Mouse (Mus musculus) limb, embryonic 11.5 days (tissue): Measurements from ENCODE around the gene Rab11fip3. TPM values are rescaled to one million over a fixed set of nuclear protein-coding genes. Genes with fewer than 3 reads are reported as not detected.
"Not testable (repeated sequence)": the region's sequence is repeated elsewhere in the genome, so short reads cannot be mapped to it uniquely, and the experiment has no call there.

Experiments
- ATAC-seq: fragments of 200-750 bp; cut with Nextera tagmentation; 2 replicates; pipeline ENCODE4 v1.8.0; 2017; ENCODE audit warnings: low read depth; ENCODE audit not compliant: insufficient number of reproducible peaks, low FRiP score, low TSS enrichment
- DNase-seq: peaks from one replicate; pipeline ENCODE4 v3.0.0-alpha.2; 2015; ENCODE audit warnings: low spot score
- H3K27ac ChIP-seq: fragments of 300-500 bp; sonication (generic); replicated peaks from 2 replicates; pipeline ENCODE4 v1.5.1; 2014; ENCODE audit warnings: low read depth, mild to moderate bottlenecking, low read length
- H3K27me3 ChIP-seq: fragments of 300-500 bp; sonication (generic); 2 replicates; pipeline ENCODE4 v1.6.1; 2014; ENCODE audit warnings: mild to moderate bottlenecking, low read length, mixed read lengths; ENCODE audit not compliant: control insufficient read depth, insufficient read depth
- H3K36me3 ChIP-seq: fragments of 300-500 bp; sonication (generic); 2 replicates; pipeline ENCODE4 v1.6.1; 2014; ENCODE audit warnings: mild to moderate bottlenecking, low read length, moderate library complexity, mixed read lengths; ENCODE audit not compliant: control insufficient read depth, insufficient read depth
- H3K4me1 ChIP-seq: fragments of 300-500 bp; sonication (generic); 2 replicates; pipeline ENCODE4 v1.6.1; 2014; ENCODE audit warnings: low read length, mixed read lengths; ENCODE audit not compliant: control insufficient read depth, insufficient read depth
- H3K4me2 ChIP-seq: fragments of 300-500 bp; sonication (generic); 2 replicates; pipeline ENCODE4 v1.6.1; 2014; ENCODE audit warnings: low read depth, mild to moderate bottlenecking, moderate library complexity; ENCODE audit not compliant: severe bottlenecking
- H3K4me3 ChIP-seq: fragments of 300-500 bp; sonication (generic); 2 replicates; pipeline ENCODE4 v1.5.1; 2014; ENCODE audit warnings: low read depth, low read length
- H3K9ac ChIP-seq: fragments of 300-500 bp; sonication (generic); 2 replicates; pipeline ENCODE4 v1.6.1; 2014; ENCODE audit warnings: mild to moderate bottlenecking, low read length
- H3K9me3 ChIP-seq: fragments of 300-500 bp; sonication (generic); 2 replicates; pipeline ENCODE4 v1.6.1; 2016; ENCODE audit warnings: low read length; ENCODE audit not compliant: control insufficient read depth
- WGBS: fragments of 180-500 bp; shearing (Covaris S2); extraction: QIAGEN DNeasy Blood & Tissue Kit; methylation state at CpG from one replicate; pipeline ENCODE4 v1.1.7; 2014; 5-methylcytosine and 5-hydroxymethylcytosine counted together
- polyA plus RNA-seq: library from polyadenylated mRNA; unstranded; fragments of >200 nt; fragmentation: Nextera tagmentation; extraction: Ambion mirVana; gene quantifications from 2 replicates; pipeline ENCODE4 v1.2.1, GENCODE M21; 2014

Rab11fip3 gene
- polyA plus RNA-seq, 1 experiment from 2014 or later, result 15.9 TPM

GRCm38 (mm10) chr17:26112751-26113150, 43.4 kb upstream of the Rab11fip3 start:
- ATAC-seq, result no peak
- Histone ChIP-seq H3K36me3 (no peaks in the 10 kb centered on the region), H3K9ac (no peak overlapping the region; the same call in 1 of the 2 replicates), H3K4me2 (peak overlapping the region; percentile 98), H3K9me3 (no peaks in the 10 kb centered on the region), H3K27ac (no peak overlapping the region), H3K4me3 (peak overlapping the region; percentile 59), H3K27me3 (peaks cover 56% of the 10 kb centered on the region), H3K4me1 (peaks cover 16% of the 10 kb centered on the region)
- WGBS, result 23% methylated on average over 14 of the region's 14 CpGs
- DNase-seq, result no peak

- no peak overlapping the region for H3K4me2 ChIP-seq
- no peak for ATAC-seq
These were observed 42.4 kb upstream of the Rab11fip3 start for GRCm38 (mm10) chr17:26111722-26112121.

GRCm38 (mm10) chr17:26111024-26111423, 41.7 kb upstream of the Rab11fip3 start:
- no peak overlapping the region for H3K4me3 ChIP-seq

More at GRCm38 (mm10) chr17:26111722-26112121, 42.4 kb upstream of the Rab11fip3 start:
- H3K4me1 ChIP-seq, result peaks cover 16% of the 10 kb centered on the region
- no peak for DNase-seq
- 26% methylated on average over 4 of the region's 4 CpGs for WGBS
- no peak overlapping the region for H3K9ac ChIP-seq
- no peaks in the 10 kb centered on the region for H3K36me3 ChIP-seq
- H3K9me3 ChIP-seq, result no peaks in the 10 kb centered on the region
- H3K27me3 ChIP-seq, result peaks cover 52% of the 10 kb centered on the region
- H3K27ac ChIP-seq, result no peak overlapping the region
- H3K4me3 ChIP-seq, result no peak overlapping the region

GRCm38 (mm10) chr17:26110156-26110555, 40.8 kb upstream of the Rab11fip3 start:
- 27% methylated on average over 4 of the region's 4 CpGs for WGBS
- no peaks in the 10 kb centered on the region for H3K36me3 ChIP-seq
- no peak overlapping the region for H3K27ac ChIP-seq
- DNase-seq (no peak), ATAC-seq (no peak)
- no peak overlapping the region for H3K4me3 ChIP-seq
- H3K27me3 ChIP-seq, result peaks cover 45% of the 10 kb centered on the region
- no peak overlapping the region for H3K9ac ChIP-seq
- no peak overlapping the region for H3K4me2 ChIP-seq
- peaks cover 16% of the 10 kb centered on the region for H3K4me1 ChIP-seq
- H3K9me3 ChIP-seq, result no peaks in the 10 kb centered on the region

More at GRCm38 (mm10) chr17:26111024-26111423, 41.7 kb upstream of the Rab11fip3 start:
- 5% methylated on average over 4 of the region's 4 CpGs for WGBS
- Histone ChIP-seq H3K4me2 (peak overlapping the region; percentile 15; the same call in 1 of the 2 replicates), H3K4me1 (peaks cover 16% of the 10 kb centered on the region), H3K36me3 (no peaks in the 10 kb centered on the region), H3K27me3 (peaks cover 51% of the 10 kb centered on the region), H3K9me3 (no peaks in the 10 kb centered on the region), H3K27ac (no peak overlapping the region), H3K9ac (0 out of 2 replicates have a peak overlapping the region, but pooled peaks have one; percentile 7)
- ATAC-seq, result no peak
- peak; percentile 41 for DNase-seq

DNA sequence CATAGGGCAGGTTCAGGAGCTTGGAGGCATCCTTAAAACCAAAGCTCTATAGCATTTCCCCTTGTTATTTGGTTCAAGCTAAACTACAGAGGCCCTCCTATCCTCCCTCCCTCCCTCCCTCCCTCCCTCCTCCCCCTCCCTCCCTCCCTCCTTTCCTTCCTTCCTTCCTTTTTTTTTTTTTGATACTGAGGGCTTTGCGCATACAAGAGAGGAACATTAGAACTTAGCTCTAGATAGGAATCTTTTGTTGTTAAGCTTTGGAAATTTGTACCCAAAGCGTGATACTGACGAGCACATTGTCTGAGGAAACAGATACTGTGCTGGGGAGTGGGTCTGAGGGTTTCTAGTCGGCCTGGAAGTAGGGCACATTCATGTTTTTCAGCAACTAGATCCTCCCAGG, 36.3 kb upstream of the Rab11fip3 start:
- DNase-seq (no peak), ATAC-seq (no peak)
- Histone ChIP-seq H3K27ac (no peak overlapping the region), H3K9me3 (no peaks in the 10 kb centered on the region), H3K4me3 (no peak overlapping the region), H3K9ac (no peak overlapping the region), H3K4me1 (peaks cover under 1% of the 10 kb centered on the region; the same call in 1 of the 2 replicates), H3K27me3 (peaks cover 3% of the 10 kb centered on the region; the same call in 1 of the 2 replicates), H3K36me3 (no peaks in the 10 kb centered on the region), H3K4me2 (no peak overlapping the region)
- whole genome bisulfite sequencing, result 77% methylated on average over 4 of the region's 4 CpGs

DNA sequence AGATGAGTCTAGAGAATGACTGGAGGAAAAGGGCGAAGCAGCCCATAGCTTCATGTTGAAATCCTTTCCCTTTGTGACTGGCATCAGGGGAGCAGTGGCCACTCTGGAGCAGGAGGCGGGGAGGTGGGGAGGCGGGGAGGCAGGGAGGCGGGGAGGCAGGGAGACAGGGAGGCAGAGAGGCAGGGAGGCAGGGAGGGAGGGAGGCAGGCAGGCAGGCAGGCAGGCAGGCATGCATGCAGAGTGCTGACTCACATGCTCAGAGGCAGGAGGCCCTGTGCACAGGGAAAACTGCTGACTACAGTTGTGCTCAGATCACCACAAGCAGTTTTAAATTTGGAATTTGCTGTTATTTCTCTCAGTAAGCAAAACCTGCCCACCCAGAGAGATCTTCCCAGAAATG, 32.1 kb upstream of the Rab11fip3 start:
- no peak overlapping the region for H3K4me2 ChIP-seq

DNA sequence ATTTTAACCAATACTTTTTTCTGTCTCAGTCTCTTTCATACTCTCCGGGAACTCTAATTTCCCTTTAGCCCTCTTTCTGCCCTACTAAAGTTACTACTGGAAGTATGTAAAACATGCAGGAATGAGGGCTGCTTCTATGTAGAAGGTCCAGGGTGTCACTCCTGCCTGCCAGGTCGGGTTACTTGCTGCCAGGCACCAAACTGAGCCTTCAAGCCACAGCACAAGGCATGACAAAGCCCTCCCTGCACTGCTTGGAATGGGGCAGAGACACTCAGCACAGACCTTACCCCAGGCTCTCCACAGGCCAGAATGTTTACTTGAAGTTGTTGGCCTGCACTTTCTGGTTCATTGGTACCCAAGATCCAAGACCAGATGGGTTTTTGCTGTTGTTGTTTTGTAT, 30.8 kb upstream of the Rab11fip3 start:
- ATAC-seq (no peak), DNase-seq (no peak)
- Histone ChIP-seq H3K27ac (no peak overlapping the region), H3K9ac (no peak overlapping the region), H3K36me3 (no peaks in the 10 kb centered on the region), H3K4me2 (no peak overlapping the region), H3K4me3 (no peak overlapping the region), H3K4me1 (no peaks in the 10 kb centered on the region), H3K9me3 (no peaks in the 10 kb centered on the region), H3K27me3 (no peaks in the 10 kb centered on the region)
- 35% methylated on average over 2 of the region's 2 CpGs for WGBS

More for the DNA sequence above, 32.1 kb upstream of the Rab11fip3 start:
- H3K9me3 ChIP-seq, result no peaks in the 10 kb centered on the region
- no peak overlapping the region for H3K9ac ChIP-seq
- no peak overlapping the region for H3K27ac ChIP-seq
- no peaks in the 10 kb centered on the region for H3K4me1 ChIP-seq
- DNase-seq (no peak), ATAC-seq (no peak)
- no peaks in the 10 kb centered on the region for H3K36me3 ChIP-seq
- WGBS, result 68% methylated on average over 4 of the region's 4 CpGs
- H3K27me3 ChIP-seq, result no peaks in the 10 kb centered on the region
- H3K4me3 ChIP-seq, result no peak overlapping the region

GRCm38 (mm10) chr17:26099316-26099715, 30.0 kb upstream of the Rab11fip3 start:
- H3K9me3 ChIP-seq, H3K36me3 ChIP-seq, H3K9ac ChIP-seq, ATAC-seq, H3K4me3 ChIP-seq, H3K4me1 ChIP-seq, H3K27ac ChIP-seq, H3K4me2 ChIP-seq, DNase-seq, H3K27me3 ChIP-seq: not testable (repeated sequence)
- 64% methylated on average over 3 of the region's 3 CpGs for WGBS

DNA sequence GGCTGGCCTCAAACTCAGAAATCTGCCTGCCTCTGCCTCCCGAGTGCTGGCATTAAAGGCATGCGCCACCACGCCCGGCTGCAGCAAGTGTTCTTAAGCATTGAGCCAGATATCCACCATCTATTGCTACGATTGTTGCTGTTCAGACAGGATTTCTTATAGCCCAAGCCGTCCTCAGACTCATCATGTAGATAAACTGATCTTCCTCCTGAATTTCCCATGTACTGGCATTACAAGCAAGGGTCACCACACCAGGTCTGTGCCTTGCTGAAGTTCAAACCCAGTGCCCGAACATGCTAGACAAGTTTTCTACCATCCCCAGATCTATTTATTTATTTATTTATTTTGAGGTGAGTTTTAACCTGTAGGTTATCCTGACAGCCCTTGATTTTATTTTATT, 29.1 kb upstream of the Rab11fip3 start:
- DNase-seq, result no peak
- H3K27me3 ChIP-seq, result no peaks in the 10 kb centered on the region
- H3K9ac ChIP-seq, result no peak overlapping the region
- no peak for ATAC-seq
- H3K4me1 ChIP-seq, result no peaks in the 10 kb centered on the region
- H3K9me3 ChIP-seq, result no peaks in the 10 kb centered on the region
- H3K27ac ChIP-seq, result no peak overlapping the region
- no peak overlapping the region for H3K4me3 ChIP-seq
- H3K4me2 ChIP-seq, result no peak overlapping the region
- no peaks in the 10 kb centered on the region for H3K36me3 ChIP-seq
- 90% methylated on average over 7 of the region's 7 CpGs for WGBS
